Mouse (Mus musculus) heart, adult 11 months (tissue): ENCODE results near the gene Best1.

Experiments used
- DNase-seq: peaks from one replicate; pipeline ENCODE4 v3.0.0; 2022

Gene Best1

GRCm38 (mm10) chr19:10022414-10023303, 21.2 kb upstream of the Best1 start:
- peak; percentile 98 for DNase-seq

DNA sequence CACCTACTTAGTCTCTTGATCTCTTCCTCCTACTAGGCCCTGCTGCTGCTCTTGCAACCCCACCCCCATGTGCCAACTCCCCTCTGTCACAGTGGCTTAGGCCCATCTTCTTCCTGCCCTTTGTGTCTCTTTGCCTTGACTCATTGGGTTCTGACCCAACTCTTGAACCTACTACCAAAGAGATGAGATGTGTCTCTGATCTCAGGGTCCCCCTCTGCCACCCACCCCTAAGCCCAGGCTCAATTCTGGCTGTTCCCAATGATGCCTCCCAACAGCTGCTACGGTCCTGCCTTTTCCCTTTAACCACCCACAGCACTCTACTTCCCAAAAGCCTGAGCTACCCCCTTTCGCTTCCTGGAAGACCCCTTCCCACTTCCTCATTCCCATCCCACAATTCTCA, 20.5 kb upstream of the Best1 start:
- DNase-seq: peak; percentile 95

DNA sequence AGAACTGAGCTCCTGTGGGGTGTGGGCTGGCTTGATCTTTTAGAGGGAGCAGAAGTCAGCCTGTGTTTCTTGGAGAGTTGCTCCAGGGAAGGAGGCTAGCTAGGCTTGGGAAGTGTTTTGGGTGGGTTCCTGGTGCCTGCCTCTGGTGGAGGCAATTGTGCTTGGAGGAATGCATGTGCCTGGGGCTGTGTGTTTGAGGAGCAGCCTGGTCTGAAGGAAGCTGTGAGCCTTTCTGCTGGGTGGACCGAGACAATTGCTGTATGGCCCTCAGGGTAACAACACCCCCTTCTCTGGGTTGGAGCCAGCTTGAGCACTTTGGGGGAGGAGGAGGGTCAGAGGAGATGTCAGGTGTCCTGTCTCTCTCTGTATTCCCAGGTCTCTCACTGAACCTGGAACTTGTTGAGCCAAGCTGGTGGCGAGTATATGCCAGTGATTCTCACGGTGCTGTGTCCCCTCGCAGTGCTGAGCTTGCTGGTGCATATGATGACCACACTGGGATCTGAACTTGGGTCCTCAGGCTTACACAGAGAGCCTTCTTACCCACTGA, 17.9 kb upstream of the Best1 start:
- peak; percentile 92 for DNase-seq

- no peak for DNase-seq
These were observed 17.0 kb upstream of the Best1 start for GRCm38 (mm10) chr19:10018527-10018818.

DNA sequence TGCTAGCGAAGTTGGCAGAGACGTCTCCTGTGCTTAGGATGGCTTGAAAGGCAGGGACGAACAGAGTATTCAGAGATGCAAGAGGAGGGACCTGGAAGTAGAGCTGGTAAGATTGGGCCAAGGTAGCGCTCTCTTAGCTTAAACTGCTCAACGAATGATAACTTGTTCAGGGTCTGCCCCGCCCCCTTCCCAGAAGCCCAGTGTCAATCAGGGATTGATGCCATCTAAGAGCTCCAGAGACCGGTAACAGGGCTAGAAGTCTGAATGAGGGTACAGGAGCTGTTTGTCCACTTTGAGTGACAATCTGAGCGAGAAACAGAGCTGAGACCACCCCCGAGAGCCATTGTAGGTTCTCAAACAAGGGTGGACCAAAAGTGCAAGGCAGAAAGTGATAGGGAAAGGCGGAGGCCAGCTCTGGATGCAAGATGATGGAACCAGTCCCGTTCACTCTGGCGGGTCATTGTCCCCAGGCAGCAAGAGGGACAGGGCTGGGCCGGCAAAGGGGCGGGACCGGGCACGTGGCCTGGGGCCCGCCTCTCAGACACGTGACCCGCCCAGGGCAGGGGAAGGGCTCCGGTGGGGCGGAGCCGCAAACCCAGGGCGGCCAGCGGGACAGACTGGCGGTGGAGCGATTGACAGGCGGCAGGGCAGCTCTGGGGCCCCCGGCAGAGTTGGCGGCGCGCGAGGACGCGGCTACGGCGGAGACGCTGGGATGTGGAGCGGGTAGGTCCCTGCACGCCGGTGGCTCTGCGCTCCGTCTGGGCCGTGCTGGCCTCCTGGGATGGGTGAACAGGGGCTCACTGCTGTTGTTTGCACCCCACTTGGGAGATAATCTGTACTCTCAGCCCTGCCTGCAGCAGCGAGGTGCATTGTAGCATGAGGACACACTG, 16.4 kb upstream of the Best1 start:
- DNase-seq: peak; percentile 100

GRCm38 (mm10) chr19:10016151-10016550, 14.7 kb upstream of the Best1 start:
- no peak for DNase-seq

GRCm38 (mm10) chr19:10015442-10015841, 14.0 kb upstream of the Best1 start:
- no peak for DNase-seq

DNA sequence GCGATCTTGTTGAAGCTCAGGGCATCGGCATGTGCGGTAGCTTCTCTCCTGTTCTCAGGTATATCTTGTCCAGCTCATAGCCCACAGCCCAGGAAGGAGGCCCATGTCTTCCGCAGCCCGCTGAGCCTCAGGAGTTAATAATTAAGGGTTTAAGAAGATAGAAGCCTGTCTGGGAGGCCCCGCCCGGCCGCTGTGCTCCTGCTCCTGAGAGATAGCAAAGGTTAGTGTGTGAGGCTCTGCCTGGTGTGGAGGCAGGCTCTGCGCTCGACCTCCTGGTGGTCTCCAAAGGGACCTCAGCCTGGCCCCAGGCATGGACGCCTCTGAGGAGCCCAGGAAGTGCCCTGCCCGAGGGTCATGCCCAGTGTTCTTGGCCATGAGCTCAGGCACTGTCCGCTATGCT, 13.4 kb upstream of the Best1 start:
- no peak for DNase-seq

DNA sequence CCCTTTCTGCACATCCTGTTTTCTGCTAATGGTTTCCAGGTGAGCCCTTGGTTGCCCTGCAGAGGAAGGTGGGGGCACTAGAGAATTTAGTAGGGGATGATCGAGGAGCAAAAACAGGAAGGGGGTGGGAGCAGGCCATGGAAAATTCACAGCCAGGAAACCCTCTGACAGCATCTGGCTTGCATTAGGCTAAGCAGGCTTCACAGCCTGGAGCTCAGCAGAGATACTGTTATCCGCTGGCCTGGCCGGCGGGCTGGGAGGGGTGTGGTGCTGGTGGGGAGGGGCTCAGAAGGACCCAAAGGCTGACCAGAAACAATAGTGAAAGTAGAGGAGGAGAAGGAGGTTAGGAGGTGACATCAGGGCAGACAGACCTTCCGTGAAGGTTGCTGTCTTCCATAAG, 12.5 kb upstream of the Best1 start:
- peak; percentile 98 for DNase-seq

DNA sequence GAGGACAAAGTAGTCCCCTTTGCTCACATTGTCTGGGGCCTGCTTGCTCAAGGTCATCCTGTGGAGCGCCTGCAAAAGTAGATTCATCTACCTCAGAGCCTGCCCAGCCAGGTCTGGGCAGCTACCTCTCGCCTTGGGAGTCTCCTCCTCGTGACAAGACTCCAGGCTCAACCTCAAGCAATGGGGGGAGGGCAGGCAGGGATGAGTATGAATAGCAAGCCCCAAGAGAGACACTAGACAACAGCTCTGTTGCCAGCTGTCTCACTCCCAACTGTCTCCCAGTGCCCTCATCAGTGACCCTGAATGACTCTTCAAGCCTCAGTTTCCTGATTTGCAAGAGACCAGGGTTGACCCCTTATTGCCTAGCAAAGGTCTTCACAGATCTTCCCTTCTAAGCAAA, 11.9 kb upstream of the Best1 start:
- DNase-seq: peak; percentile 97

DNA sequence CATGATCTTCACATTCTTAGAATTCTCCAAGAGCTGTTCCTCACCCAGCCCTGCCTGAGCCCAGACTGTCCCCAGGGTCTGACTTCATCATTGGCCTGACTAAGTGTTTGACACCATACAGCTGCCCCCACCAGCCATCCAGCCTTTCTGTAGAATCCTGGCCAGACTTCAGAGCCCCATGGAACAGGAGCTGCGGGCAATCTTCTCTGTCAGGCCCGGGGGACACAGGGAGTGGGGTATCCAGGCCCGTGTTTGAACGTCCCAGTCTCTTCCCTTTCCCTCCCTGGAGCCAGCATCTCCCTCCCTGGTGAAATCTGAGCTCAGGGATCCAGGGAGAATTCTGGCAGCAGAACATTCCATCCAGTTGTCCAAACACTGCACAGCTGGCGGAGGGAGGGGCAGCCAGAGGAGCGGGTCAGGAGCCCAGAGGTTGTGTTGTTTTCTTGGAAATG, 11.4 kb upstream of the Best1 start:
- peak; percentile 99 for DNase-seq

DNA sequence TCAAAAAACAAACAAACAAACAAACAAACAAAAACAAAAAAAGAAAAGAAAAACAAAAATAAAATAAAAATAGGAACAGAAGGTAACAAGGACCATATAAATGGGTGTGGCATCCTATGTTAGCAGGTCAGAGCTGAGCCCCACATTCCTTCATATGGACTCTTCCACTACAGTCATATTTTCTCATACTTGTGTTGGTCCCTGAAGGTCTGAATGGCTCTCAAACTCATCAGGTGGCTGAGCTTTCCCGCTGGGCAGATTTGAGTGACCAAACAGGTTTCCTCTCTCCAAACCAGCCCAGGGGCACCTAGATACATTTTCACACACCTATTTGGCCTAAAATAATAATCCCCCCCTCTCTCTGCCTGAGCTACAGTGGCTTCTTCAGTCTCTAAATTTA, 10.0 kb upstream of the Best1 start:
- DNase-seq: no peak

- no peak for DNase-seq
These were observed 2.3 kb upstream of the Best1 start for GRCm38 (mm10) chr19:10003696-10004095.

DNA sequence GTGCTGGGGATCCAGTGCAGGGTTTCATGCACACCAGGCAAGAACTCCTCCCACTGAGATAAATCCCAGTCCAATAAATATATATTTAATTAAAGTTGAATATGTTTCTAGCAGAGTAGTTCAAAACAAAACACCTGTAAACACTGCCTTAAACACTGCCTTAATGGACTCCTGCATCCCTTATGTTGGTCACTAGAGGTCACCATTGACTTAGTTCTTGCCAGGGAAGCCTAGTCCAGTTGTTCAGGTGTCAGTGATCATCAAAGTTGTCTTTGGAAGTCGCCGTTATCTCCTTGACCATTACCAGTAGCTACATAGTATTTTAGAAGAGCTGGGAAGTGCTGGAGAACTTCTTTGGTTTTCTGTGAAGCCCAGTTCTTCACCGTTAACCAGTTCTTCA, 1.1 kb downstream of the Best1 start:
- DNase-seq: peak; percentile 90

DNA sequence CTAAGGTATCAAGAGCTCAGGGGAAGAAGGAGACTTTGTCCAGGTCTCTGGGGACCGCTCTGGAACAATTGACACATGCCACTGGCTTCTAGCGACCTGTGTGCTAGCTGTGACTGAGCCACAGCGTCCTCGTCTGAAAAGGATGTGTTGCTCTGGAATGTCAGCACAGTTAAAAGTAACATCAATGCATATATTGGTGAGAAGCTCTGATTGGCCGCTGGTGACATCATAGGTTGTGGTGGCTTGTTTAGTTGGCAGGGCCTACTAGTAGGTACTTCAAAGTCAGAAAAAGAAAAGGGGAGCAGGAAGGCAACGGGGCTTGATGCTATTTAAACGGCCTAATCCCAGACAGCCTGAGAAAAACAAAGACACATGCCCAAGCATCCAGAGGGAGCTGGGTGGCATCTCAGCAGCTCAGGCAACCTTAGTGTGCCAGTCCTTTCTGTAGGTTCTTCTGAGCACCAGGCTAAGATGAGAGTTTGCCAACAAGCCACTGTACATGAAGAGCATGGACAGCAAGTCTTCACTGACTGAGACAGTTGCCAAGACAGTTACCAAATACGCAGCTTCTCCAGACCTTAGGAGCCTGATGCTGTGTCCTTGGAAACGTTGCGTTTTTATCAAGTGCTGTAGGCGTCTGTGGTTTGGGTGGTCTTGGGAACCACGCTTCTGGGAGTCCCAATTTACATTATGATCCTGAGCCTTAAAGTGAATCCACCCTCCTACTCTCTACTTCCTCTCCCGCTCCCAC, 2.5 kb downstream of the Best1 start:
- DNase-seq: no peak

DNA sequence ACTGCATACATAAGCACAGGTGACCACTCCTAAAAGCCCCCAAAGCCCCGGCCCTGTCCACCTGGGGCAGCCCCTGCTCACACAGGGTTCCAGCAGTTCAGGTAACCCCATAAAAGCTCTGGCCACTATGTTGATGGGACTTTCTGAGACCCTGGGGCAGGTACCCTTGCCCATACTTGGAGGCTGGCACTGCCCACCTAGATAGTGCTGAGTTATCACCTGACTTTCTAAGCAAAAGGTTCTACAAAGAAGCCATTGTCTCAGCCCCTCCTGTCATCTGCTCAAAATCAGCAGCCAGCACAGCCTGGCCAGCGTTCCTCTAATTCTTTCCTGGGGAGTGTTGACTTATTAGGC, 3.4 kb downstream of the Best1 start:
- peak; percentile 70 for DNase-seq

DNA sequence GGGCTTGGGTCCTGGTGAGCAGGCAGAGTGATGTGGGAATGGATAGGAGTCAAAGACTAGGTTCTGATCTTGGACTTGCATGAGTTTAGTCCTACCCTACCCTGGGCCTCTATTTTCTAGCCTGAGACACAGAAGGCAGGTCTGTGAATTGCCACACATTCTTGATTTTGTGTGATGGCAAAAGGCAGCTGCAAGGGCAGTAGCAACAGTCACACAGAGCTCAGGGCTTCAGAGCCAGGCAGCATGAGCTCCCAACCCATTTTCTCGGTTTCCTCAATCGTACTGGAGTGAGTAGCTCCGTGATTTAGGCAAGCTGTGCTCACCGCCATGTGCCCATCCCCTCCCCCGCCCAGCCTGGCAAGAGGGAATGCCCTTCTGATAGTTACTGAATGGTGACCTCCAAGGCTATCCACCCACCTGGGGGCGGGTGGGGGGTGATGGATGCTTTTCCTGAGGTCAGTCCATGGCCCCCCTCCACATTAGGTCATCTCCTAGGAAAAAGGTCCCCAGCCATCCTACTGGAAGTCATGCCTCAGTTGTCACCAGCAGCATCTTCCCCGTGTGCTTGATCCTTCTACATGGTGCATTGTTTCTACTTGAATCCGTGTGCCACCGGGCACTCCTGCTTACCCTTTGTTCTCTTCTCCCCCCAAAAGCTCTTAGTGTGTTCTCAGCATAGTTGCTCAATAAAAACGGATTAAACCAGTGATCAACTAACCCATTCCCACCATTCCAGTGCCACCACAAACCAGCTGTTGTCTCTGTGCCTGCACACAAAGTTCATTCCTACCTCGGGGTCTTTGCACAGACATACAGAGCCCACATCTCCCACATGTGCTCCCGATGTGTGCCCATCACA, 4.0 kb downstream of the Best1 start:
- DNase-seq: peak; percentile 73

GRCm38 (mm10) chr19:9993036-9993656, 8.3 kb downstream of the Best1 start:
- DNase-seq: peak; percentile 99

- peak; percentile 92 for DNase-seq
These were observed 9.1 kb downstream of the Best1 start for GRCm38 (mm10) chr19:9992011-9992958.

- peak; percentile 98 for DNase-seq
These were observed 10.1 kb downstream of the Best1 start for GRCm38 (mm10) chr19:9991304-9991703.
